Mouse (Mus musculus) lung, adult 2 months (tissue): Measurements from ENCODE around the gene Ccnq.

Experiments
- CTCF ChIP-seq: fragments of 200-500 bp; IDR thresholded peaks from 2 replicates; pipeline ENCODE4 v1.5.1; 2011; ENCODE audit warnings: mild to moderate bottlenecking, low read length, control low read depth; ENCODE audit not compliant: insufficient read depth
- POLR2A ChIP-seq: fragments of 200-500 bp; IDR thresholded peaks from 2 replicates; pipeline ENCODE4 v1.6.1; 2011; ENCODE audit warnings: low read depth, mild to moderate bottlenecking, control low read depth, low read length, borderline replicate concordance; ENCODE audit errors: extremely low read depth

GRCm38 (mm10) chr11:78751843-78752203, 294 bp upstream of the Ccnq start:
- TF ChIP-seq POLR2A = no peak
- TF ChIP-seq CTCF = no peak
